Mouse (Mus musculus): Measurements from ENCODE around the gene AW011738. TPM values are rescaled to one million over a fixed set of nuclear protein-coding genes. Genes with fewer than 3 reads are reported as not detected.
A peak's percentile ranks its signal among the peaks of the same experiment; 100 is the strongest.

Gene AW011738
- polyA plus RNA-seq, 1 experiment from 2014 or later: 4.4 TPM

DNA sequence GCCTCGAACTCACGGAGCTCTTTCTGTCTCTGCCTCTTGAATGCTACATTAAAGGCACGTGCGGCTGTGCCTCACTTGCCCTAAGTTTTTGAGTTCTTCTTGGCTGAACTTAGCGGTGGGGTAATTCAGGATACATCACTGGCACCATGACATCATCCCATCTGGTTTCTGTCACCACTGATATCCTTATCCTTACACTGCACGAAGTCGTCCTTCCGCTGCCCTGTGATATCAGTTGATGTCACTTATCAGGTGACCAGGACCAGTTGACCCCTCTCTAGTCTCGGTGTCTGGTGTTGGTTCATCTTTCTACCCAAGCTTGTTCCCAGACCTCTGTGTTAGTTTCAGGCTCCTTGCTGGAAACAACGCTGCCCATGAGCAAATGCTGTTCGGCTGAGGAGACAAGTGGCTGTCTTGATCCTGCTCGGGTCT, 626 bp upstream of the AW011738 start:
- WGBS: 41% methylated on average over 12 of the region's 12 CpGs
- Histone ChIP-seq H3K4me1 (peaks cover 26% of the 10 kb centered on the region), H3K9me3 (no peaks in the 10 kb centered on the region), H3K36me3 (no peaks in the 10 kb centered on the region), H3K27ac (no peak overlapping the region), H3K4me3 (peak overlapping the region; percentile 54), H3K4me2 (peak overlapping the region; percentile 96), H3K27me3 (peaks cover 32% of the 10 kb centered on the region), H3K9ac (no peak overlapping the region)
- no peak for ATAC-seq (ENCODE audit: insufficient number of reproducible peaks, low FRiP score, low TSS enrichment, low read depth)

DNA sequence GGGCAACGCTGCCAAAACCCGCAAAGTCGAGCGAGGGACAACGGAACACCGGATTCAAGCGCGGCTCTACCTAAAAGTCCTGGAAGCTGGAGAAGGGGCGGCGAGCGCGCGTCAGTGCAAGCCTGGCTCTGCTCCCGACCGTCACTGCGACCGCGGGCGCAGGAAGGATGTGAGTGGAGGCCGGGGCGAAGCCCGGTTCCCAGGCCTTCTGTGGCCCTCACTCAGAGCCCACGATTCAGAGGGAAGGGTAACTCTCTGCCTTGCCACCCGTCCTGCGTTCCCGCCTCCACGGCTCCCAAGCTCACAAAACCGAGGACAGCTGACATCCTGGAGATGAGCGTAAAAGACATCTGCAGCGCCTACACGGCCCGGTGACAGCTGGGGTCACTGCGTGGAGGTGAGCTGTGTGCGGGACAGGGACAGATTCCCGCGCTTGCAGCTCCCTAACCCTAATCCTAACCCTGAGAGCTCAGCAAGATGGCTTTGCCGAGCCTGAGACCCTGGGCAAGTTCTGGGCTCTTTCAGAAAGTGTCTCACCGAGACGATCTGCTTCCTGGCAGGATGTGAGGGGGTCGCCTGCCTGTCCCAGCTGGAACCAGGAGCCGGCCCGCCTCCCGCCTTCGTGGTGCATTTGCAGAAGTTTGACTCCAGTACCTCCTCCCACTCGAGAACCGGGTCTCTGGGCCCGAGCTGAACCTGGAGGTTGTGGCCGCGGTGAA, 468 bp downstream of the AW011738 start:
- ATAC-seq (ENCODE audit: insufficient number of reproducible peaks, low FRiP score, low TSS enrichment, low read depth): peak; percentile 25; the same call in 1 of the 2 replicates
- under 1% methylated on average over 49 of the region's 49 CpGs for WGBS

DNA sequence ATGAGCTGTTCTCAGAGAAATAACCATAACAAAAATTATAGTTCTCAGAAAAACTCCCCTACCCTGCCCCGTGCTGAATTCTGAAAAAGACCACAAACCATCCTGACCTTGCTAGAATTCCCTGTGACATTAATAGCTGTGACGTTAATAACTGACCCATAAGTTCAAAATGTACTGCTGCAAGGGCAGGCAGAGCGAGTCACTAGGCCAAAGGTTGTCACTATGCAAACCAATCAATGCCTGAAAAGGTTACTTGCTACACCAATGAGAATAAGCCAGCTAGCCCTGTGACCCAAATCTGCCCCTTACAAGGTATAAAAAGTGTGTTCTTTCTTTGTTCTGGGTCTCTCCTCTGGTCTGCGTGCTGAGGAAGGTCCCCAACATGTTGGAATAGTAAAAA, 5.8 kb downstream of the AW011738 start:
- Histone ChIP-seq H3K4me2 (no peak overlapping the region), H3K9me3 (no peaks in the 10 kb centered on the region), H3K27ac (no peak overlapping the region), H3K36me3 (no peaks in the 10 kb centered on the region), H3K4me1 (peaks cover 9% of the 10 kb centered on the region), H3K27me3 (peaks cover 15% of the 10 kb centered on the region), H3K9ac (no peak overlapping the region), H3K4me3 (no peak overlapping the region)
- WGBS: 84% methylated on average over 4 of the region's 4 CpGs
- no peak for ATAC-seq (ENCODE audit: insufficient number of reproducible peaks, low FRiP score, low TSS enrichment, low read depth)

More for the DNA sequence above, 468 bp downstream of the AW011738 start:
- peaks cover 32% of the 10 kb centered on the region for H3K27me3 ChIP-seq
- peak overlapping the region; percentile 47 for H3K9ac ChIP-seq
- peaks cover 26% of the 10 kb centered on the region for H3K4me1 ChIP-seq
- H3K4me3 ChIP-seq: peak overlapping the region; percentile 54
- H3K27ac ChIP-seq: peak overlapping the region; percentile 54
- peak overlapping the region; percentile 96 for H3K4me2 ChIP-seq
- no peaks in the 10 kb centered on the region for H3K36me3 ChIP-seq
- H3K9me3 ChIP-seq: no peaks in the 10 kb centered on the region

DNA sequence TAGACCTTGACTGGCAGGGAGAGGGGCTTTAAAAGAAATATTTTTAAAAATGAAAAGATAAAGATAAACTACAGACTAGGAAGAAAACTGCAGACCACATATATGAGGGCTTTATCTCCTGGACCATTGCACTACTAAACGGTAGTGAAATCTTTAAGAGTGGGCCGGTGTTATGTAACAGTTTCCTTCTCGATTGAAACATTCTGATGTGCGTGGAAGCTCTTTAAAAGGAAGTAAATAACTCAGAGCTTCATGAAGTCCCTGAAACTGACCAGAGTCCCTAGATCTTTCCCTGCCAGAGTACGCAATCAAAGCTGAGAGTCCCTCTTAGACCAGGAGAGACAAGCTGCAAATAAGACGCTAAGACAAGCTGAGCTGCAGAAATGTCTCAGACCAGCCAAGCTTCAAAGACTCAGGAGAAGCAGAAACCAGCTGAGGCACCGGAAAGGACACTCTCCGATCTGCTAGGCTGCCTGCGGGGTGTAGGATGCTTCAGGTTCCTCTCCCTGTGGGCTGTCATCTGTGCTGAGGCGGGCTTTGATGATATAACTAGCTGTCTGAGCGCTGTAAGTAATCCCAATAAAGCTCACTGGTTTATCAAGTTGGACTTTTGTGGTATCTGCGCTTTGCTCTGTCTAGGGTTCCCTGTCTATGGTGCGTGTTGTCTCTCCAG, 7.0 kb downstream of the AW011738 start:
- H3K27me3 ChIP-seq: peaks cover 2% of the 10 kb centered on the region
- 69% methylated on average over 13 of the region's 13 CpGs for WGBS
- no peak overlapping the region for H3K27ac ChIP-seq
- no peaks in the 10 kb centered on the region for H3K9me3 ChIP-seq
- H3K9ac ChIP-seq: no peak overlapping the region
- no peaks in the 10 kb centered on the region for H3K4me1 ChIP-seq
- ATAC-seq (ENCODE audit: insufficient number of reproducible peaks, low FRiP score, low TSS enrichment, low read depth): no peak
- no peaks in the 10 kb centered on the region for H3K36me3 ChIP-seq
- H3K4me3 ChIP-seq: no peak overlapping the region
- no peak overlapping the region for H3K4me2 ChIP-seq

DNA sequence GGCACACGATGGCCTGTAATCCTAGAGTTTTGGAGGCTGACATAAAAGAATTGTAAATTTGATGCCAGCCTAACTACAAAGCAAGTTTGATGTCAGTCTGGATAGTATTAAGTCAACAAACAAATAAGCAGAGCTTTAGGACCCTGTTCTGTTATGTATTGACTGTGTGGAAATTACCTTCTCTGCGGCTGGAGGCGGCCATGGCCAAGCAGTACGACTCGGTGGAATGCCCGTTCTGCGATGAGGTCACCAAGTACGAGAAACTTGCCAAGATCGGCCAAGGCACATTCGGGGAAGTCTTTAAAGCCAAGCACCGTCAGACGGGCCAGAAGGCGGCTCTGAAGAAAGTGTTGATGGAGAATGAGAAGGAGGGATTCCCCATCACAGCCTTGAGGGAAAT, 10.0 kb downstream of the AW011738 start:
- ATAC-seq (ENCODE audit: insufficient number of reproducible peaks, low FRiP score, low TSS enrichment, low read depth): no peak
- H3K27ac ChIP-seq: no peak overlapping the region
- no peaks in the 10 kb centered on the region for H3K4me1 ChIP-seq
- no peaks in the 10 kb centered on the region for H3K36me3 ChIP-seq
- no peaks in the 10 kb centered on the region for H3K9me3 ChIP-seq
- 84% methylated on average over 13 of the region's 13 CpGs for WGBS
- no peaks in the 10 kb centered on the region for H3K27me3 ChIP-seq
- no peak overlapping the region for H3K4me2 ChIP-seq
- no peak overlapping the region for H3K9ac ChIP-seq
- H3K4me3 ChIP-seq: no peak overlapping the region

DNA sequence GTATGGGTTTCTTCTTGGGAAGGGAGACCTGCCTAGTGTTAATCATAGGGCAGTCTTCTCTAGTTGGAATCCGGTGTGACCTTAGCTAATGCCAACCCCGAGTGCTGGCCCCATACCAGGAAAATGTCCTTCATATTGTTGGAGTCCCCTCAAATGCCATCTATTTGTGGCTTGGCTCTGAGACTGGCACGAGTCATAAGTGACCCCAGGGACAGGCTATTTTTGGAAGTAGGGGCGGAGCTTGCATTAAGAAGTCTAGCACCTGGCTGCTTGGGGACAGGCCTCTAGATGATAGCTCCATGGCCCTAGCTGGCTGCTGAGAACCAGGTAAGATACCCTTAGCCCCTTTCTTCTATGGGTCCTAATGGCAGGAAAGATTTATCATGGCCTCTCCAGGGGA, 12.5 kb downstream of the AW011738 start, which contains the start of gene Perm1:
Perm1 (plus strand) TSS at position 220 of the 400 bp plus-strand sequence.
- Histone ChIP-seq H3K27me3 (no peaks in the 10 kb centered on the region), H3K4me2 (no peak within 1 kb of the TSS), H3K27ac (no peak within 1 kb of the TSS), H3K4me1 (no peaks in the 10 kb centered on the region), H3K9ac (no peak within 1 kb of the TSS), H3K36me3 (no peaks in the 10 kb centered on the region), H3K9me3 (no peaks in the 10 kb centered on the region), H3K4me3 (no peak within 1 kb of the TSS)
- ATAC-seq (ENCODE audit: insufficient number of reproducible peaks, low FRiP score, low TSS enrichment, low read depth): no peak
- WGBS: 70% methylated on average over 4 of the region's 4 CpGs

DNA sequence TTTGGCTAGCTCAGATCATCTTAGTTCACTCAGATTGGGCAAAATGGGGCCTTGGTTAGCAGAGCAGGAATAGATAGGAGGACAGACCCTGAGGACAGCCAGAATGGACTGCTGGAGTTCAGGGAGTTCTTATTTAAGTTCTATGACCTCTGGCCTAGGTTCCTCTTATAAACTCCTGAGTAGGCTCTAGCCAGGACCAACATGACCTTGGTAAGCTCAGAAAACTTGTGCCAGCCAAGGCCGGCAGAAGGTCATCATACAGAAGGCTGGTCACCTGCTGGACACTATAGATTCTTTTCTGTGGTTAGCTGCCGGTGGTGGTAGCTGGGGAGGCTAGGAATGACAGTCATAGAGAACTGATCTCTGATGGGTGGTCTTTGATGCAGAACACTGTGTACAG, 13.1 kb downstream of the AW011738 start:
- Histone ChIP-seq H3K36me3 (no peaks in the 10 kb centered on the region), H3K4me1 (no peaks in the 10 kb centered on the region), H3K4me3 (no peak overlapping the region), H3K4me2 (no peak overlapping the region), H3K27me3 (no peaks in the 10 kb centered on the region), H3K9ac (no peak overlapping the region), H3K9me3 (no peaks in the 10 kb centered on the region), H3K27ac (no peak overlapping the region)
- ATAC-seq (ENCODE audit: insufficient number of reproducible peaks, low FRiP score, low TSS enrichment, low read depth): no peak
- 89% methylated on average over 2 of the region's 2 CpGs for WGBS

DNA sequence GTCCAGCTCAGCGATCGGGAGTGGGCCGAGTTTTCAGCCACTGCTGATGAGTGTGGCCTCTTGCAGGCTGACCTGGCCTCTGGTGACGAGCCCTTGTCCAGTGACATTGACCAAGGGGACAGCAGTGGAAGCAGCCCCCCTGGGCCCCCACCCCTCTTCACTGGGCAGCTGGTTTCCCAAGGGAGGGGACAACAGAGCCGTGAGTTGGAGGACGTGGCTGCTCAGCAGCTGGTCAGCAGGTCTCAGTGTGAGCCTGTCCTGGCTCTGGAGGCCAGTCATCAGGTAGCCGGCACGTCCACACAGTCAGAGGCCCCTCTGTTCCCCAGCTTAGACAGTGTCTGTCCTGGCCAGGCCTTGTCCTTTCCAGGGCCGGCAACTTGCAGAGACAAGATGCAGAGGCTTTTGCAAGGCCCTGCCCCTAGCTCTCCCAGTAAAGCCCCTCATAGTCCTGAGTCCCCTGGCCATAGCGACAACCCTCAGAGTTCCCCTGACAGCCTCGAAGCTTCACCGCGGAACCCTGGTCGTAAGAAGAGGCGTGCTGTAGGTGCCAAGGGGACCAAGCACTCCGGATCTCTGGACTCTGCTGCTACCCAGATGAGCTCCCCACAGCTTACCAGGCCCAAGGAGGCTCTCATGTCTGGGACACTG, 14.0 kb downstream of the AW011738 start:
- Histone ChIP-seq H3K9ac (no peak overlapping the region), H3K27me3 (no peaks in the 10 kb centered on the region), H3K4me1 (no peaks in the 10 kb centered on the region), H3K4me2 (no peak overlapping the region), H3K4me3 (no peak overlapping the region), H3K27ac (no peak overlapping the region), H3K36me3 (no peaks in the 10 kb centered on the region), H3K9me3 (no peaks in the 10 kb centered on the region)
- WGBS: 82% methylated on average over 16 of the region's 16 CpGs
- ATAC-seq (ENCODE audit: insufficient number of reproducible peaks, low FRiP score, low TSS enrichment, low read depth): no peak

DNA sequence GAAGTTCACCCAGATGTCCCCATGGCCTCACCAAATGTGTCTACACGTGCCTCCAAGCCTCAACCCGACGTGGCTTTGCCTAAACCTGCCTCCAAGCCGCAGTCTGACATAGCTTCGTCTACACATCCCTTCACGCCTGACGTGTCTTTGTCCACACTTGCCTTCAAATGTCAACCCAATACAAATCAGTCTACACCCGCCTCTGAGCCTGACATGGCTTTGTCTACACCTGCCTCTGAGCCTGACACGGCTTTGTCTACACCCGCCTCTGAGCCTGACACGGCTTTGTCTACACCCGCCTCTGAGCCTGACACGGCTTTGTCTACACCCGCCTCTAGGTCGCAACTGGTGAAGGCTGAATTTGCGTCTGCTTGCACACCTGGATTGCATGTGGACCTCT, 14.7 kb downstream of the AW011738 start:
- no peak overlapping the region for H3K9ac ChIP-seq
- H3K4me3 ChIP-seq: no peak overlapping the region
- no peaks in the 10 kb centered on the region for H3K9me3 ChIP-seq
- H3K27ac ChIP-seq: no peak overlapping the region
- H3K27me3 ChIP-seq: no peaks in the 10 kb centered on the region
- H3K4me1 ChIP-seq: no peaks in the 10 kb centered on the region
- ATAC-seq (ENCODE audit: insufficient number of reproducible peaks, low FRiP score, low TSS enrichment, low read depth): no peak
- H3K36me3 ChIP-seq: no peaks in the 10 kb centered on the region
- no peak overlapping the region for H3K4me2 ChIP-seq
- WGBS: 66% methylated on average over 16 of the region's 16 CpGs

DNA sequence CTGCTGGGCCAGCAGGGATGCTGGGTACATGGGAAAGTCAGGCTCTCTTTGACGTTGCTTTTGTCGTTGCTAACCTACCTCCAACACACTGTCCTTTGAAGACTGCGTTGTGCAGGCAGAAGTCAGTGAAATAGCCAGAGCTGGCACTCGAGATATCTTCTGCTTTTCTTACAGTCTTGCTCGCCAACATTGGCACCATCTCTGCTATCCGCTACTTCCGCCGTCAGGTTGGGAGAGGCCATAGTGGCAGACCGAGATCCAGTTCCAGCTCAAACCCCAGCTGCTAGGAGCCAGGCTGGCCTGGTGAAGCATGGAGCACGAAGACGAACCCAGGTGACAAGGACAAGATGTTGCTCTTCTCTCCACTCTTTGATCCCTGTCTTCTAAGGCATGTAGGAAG, 16.8 kb downstream of the AW011738 start:
- H3K4me1 ChIP-seq: no peaks in the 10 kb centered on the region
- no peak overlapping the region for H3K27ac ChIP-seq
- no peaks in the 10 kb centered on the region for H3K9me3 ChIP-seq
- H3K4me3 ChIP-seq: no peak overlapping the region
- no peaks in the 10 kb centered on the region for H3K36me3 ChIP-seq
- no peaks in the 10 kb centered on the region for H3K27me3 ChIP-seq
- no peak for ATAC-seq (ENCODE audit: insufficient number of reproducible peaks, low FRiP score, low TSS enrichment, low read depth)
- no peak overlapping the region for H3K9ac ChIP-seq
- 88% methylated on average over 11 of the region's 11 CpGs for WGBS
- H3K4me2 ChIP-seq: no peak overlapping the region

DNA sequence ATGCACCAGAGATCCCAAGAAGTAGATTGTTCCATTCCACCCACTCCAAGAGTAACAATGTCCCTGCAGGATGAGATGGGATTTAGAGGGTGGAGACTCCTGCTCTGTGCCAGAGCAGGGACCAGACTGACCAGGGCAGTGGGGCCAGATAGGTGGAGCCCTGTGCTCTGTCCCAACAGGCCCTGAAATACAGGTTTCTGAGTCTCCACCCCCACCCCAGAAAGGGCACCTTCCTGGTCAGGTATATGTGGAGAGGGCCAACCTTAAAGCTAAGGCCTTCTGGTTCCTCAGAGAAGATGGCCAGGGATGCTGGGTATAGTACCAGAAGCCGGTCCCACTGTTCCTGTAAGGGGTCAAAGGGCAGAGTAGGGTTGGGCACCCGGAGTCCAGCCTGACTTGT, 21.2 kb downstream of the AW011738 start:
- peaks cover 12% of the 10 kb centered on the region for H3K4me1 ChIP-seq
- no peak overlapping the region for H3K9ac ChIP-seq
- no peak overlapping the region for H3K27ac ChIP-seq
- H3K27me3 ChIP-seq: no peaks in the 10 kb centered on the region
- no peak overlapping the region for H3K4me3 ChIP-seq
- no peaks in the 10 kb centered on the region for H3K9me3 ChIP-seq
- 87% methylated on average over 2 of the region's 2 CpGs for WGBS
- peaks cover 5% of the 10 kb centered on the region for H3K36me3 ChIP-seq
- no peak for ATAC-seq (ENCODE audit: insufficient number of reproducible peaks, low FRiP score, low TSS enrichment, low read depth)
- H3K4me2 ChIP-seq: no peak overlapping the region
